Mouse (Mus musculus): ENCODE measurements around the gene Slc25a54. TPM values are rescaled to one million over a fixed set of nuclear protein-coding genes. Genes with fewer than 3 reads are reported as not detected.

Slc25a54 gene
- polyA plus RNA-seq, 1 experiment = not detected

DNA sequence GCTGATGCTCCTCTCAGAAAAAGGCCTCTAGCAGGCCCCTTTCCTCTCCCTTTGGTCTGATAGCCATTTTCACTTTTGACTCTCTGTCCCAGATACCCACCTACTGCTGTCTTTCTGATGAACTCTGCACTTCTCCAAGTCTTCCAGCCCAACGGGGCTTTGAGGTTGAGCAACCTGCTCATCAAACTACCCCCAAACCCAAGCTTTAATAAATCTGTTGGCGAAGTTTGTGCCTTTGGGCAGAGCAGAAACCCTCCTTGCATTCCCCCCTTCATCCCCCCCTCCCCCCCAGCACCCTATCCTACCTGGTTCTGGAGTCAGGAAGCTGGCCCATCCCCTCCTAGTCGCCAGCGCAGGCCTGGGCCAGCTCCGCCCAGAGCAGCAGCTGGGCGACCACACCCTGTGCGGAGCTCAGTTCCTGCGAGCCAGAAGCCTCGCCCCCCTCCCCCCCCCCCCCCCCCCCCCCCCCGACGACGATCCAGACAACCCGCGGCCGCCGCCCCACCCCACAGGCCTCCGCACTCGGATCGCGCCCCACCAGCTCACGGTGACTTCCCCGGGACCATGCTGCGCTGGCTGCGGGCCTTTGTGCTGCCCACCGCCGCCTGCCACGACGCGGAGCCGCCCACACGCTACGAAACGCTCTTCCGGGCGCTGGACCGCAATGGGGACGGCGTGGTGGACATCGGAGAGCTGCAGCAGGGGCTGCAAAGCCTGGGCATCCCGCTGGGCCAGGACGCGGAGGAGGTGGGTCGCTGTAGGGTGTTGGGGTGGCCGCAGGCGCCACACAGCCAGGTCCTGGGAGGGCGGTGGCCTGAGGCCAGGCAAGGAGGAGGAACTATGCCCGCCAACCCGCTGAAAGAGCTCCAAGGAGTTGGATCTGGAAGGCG is 42.6 kb downstream of the Slc25a54 start, which contains the start of gene Slc25a24:
Gene Slc25a24, plus strand, starts transcription at position 509 of the 890 bp plus-strand sequence.
- Histone ChIP-seq H3K27me3 (replicated peaks) (no peaks in the 10 kb centered on the region), H3K9me3 (peaks cover 8% of the 10 kb centered on the region), H3K36me3 (replicated peaks; ENCODE audit: low read length) (peaks cover 21% of the 10 kb centered on the region), H3K4me1 (peaks cover 58% of the 10 kb centered on the region), H3K4me3 (replicated peaks) (peak within 1 kb of the TSS; percentile 96)
- TF ChIP-seq GATA1 (IDR thresholded peaks at IDR 0.05; ENCODE audit: borderline replicate concordance, low read length) = no peak
- no peak for TF ChIP-seq FLI1 (IDR thresholded peaks at IDR 0.05; ENCODE audit: low read length)

DNA sequence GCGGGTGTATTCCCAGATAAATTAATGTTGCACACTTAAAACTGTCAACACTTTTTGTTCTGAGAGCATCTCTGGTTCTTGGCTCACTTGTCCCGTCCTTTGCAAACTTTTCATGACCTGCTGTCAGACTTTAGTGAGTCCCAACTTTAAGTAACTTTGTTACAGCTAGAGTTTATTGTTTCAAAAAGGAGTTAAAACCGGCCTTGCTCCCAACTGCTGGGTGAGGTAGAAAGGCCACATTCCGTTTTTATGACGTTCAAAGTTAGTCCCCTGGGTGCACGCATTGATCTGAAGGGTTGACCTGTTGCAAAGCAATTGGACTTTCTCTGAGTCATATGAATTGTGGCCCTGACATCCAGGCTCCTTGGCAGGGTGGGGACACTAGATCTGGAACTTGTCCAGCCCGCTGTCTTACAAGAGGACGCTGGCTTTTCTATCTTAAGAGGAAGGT is 43.3 kb downstream of the Slc25a54 start:
- peaks cover 8% of the 10 kb centered on the region for H3K9me3 ChIP-seq
- H3K27me3 ChIP-seq (replicated peaks) = no peaks in the 10 kb centered on the region
- H3K4me1 ChIP-seq = peaks cover 58% of the 10 kb centered on the region
- no peak for TF ChIP-seq FLI1 (IDR thresholded peaks at IDR 0.05; ENCODE audit: low read length)
- no peak for TF ChIP-seq GATA1 (IDR thresholded peaks at IDR 0.05; ENCODE audit: borderline replicate concordance, low read length)
- H3K36me3 ChIP-seq (replicated peaks; ENCODE audit: low read length) = peaks cover 28% of the 10 kb centered on the region
- H3K4me3 ChIP-seq (replicated peaks) = peak overlapping the region; percentile 96

DNA sequence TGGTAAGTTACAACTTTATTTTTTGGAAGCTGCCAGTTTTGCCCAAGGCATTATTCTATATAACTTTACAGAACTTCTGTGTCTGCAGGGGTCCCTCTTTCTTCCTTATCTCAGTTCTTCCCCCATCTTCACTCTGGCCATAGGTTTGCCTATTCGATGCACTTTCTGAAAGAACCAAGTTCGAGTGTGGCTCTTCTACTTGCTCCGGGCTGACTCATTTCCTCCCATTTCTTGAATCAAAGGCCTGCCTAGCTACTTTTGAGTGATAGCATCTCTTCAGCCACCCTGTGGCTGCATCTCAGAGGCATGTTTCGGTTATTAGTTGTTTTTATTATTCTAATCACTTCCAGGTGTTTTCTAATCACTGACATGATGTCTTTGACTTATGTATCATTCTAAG is 43.8 kb downstream of the Slc25a54 start:
- Histone ChIP-seq H3K9me3 (peaks cover 8% of the 10 kb centered on the region), H3K4me3 (replicated peaks) (peak overlapping the region; percentile 96), H3K36me3 (replicated peaks; ENCODE audit: low read length) (peaks cover 33% of the 10 kb centered on the region), H3K27me3 (replicated peaks) (no peaks in the 10 kb centered on the region), H3K4me1 (peaks cover 55% of the 10 kb centered on the region)
- TF ChIP-seq GATA1 (IDR thresholded peaks at IDR 0.05; ENCODE audit: borderline replicate concordance, low read length) (no peak), FLI1 (IDR thresholded peaks at IDR 0.05; ENCODE audit: low read length) (no peak)

DNA sequence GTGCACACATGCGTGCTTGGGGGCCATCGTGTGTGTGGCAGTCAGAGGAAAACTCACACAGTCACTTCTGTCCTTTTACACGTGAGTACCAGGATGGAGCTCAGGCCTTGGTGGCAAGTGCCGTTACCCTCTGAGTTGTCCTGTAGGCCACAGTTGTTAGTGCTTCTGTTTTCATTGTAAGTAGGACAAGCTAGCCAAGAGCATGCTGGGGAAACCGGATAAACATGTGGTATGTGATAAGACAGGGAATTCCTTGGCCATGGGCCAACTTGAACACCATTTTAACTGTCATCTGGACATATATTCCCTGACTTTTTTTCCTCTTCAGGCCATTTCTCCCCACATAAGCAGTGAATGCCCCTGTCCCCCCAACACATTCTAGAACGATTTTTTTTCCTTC is 45.3 kb downstream of the Slc25a54 start:
- Histone ChIP-seq H3K4me3 (replicated peaks) (peak overlapping the region; percentile 79), H3K27me3 (replicated peaks) (no peaks in the 10 kb centered on the region), H3K4me1 (peaks cover 49% of the 10 kb centered on the region), H3K9me3 (peaks cover 8% of the 10 kb centered on the region), H3K36me3 (replicated peaks; ENCODE audit: low read length) (peaks cover 46% of the 10 kb centered on the region)
- no peak for TF ChIP-seq GATA1 (IDR thresholded peaks at IDR 0.05; ENCODE audit: borderline replicate concordance, low read length)
- TF ChIP-seq FLI1 (IDR thresholded peaks at IDR 0.05; ENCODE audit: low read length) = no peak

DNA sequence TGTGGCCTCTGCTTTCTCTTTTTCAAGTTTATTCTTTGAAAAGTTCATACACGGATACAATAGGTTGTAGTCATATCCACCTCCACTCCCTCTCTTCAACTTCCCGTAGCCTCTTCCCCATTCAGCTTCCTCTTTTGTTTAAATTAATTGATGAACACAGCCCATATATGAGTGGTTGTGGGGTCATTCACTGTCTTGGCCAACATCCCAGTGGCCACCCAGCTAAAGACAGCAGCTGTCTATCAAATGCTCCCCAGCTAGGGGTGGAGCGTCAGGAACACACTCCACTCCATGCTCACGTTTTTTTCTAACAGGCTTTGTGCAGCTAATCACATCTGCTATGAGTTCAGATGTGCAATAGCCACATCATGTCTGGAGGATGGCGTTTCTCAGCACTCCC is 49.5 kb downstream of the Slc25a54 start:
- peaks cover 83% of the 10 kb centered on the region for H3K36me3 ChIP-seq (replicated peaks; ENCODE audit: low read length)
- no peaks in the 10 kb centered on the region for H3K27me3 ChIP-seq (replicated peaks)
- H3K9me3 ChIP-seq = peaks cover 15% of the 10 kb centered on the region
- H3K4me3 ChIP-seq (replicated peaks) = no peak overlapping the region
- TF ChIP-seq GATA1 (IDR thresholded peaks at IDR 0.05; ENCODE audit: borderline replicate concordance, low read length) = no peak
- TF ChIP-seq FLI1 (IDR thresholded peaks at IDR 0.05; ENCODE audit: low read length) = no peak
- H3K4me1 ChIP-seq = peaks cover 28% of the 10 kb centered on the region

DNA sequence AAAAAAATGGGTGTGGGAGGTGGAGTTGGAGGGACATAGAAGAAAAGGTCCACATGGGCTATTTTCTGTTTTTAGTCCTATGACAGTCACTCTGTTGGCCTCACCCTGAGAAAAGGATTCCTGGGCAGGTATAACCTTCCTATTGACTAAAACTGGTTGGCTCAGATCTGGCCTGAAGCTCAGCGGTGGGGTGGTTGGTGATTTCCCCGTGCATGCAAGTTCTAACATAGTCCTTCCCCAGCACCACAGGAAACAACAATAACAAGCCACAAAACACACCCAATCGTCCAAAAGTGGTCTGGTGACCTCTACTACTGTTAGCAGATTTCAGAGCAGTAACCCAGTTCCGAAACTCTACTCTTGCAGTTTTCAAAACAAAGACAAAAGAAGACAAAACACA is 52.7 kb downstream of the Slc25a54 start:
- TF ChIP-seq GATA1 (IDR thresholded peaks at IDR 0.05; ENCODE audit: borderline replicate concordance, low read length) = no peak
- TF ChIP-seq FLI1 (IDR thresholded peaks at IDR 0.05; ENCODE audit: low read length) = no peak
- H3K4me3 ChIP-seq (replicated peaks) = no peak overlapping the region
- no peaks in the 10 kb centered on the region for H3K27me3 ChIP-seq (replicated peaks)
- peaks cover 17% of the 10 kb centered on the region for H3K4me1 ChIP-seq
- 0 out of 2 replicates have a peak, but pooled peaks cover 7% of the 10 kb centered on the region for H3K9me3 ChIP-seq
- H3K36me3 ChIP-seq (replicated peaks; ENCODE audit: low read length) = peaks cover 80% of the 10 kb centered on the region

DNA sequence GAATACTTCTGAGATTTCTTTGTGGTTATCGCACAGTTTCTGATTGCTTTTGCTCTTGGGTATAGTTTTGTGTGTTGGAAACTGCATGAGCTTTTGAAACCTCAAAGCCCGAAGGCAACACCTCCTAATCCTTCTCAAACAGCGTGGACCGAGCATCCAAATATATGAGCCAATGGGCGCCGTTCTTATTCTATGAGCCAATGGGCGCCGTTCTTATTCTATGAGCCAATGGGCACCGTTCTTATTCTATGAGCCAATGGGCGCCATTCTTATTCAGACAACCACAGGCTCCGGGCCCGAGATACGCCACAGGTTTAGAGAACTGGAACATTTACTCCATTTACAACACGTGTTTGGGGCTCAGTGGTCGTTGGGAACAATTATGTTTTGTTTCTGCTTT is 53.8 kb downstream of the Slc25a54 start:
- H3K4me1 ChIP-seq = peaks cover 17% of the 10 kb centered on the region
- 0 out of 2 replicates have a peak, but pooled peaks cover 7% of the 10 kb centered on the region for H3K9me3 ChIP-seq
- peaks cover 69% of the 10 kb centered on the region for H3K36me3 ChIP-seq (replicated peaks; ENCODE audit: low read length)
- H3K4me3 ChIP-seq (replicated peaks) = no peak overlapping the region
- no peak for TF ChIP-seq FLI1 (IDR thresholded peaks at IDR 0.05; ENCODE audit: low read length)
- TF ChIP-seq GATA1 (IDR thresholded peaks at IDR 0.05; ENCODE audit: borderline replicate concordance, low read length) = no peak
- H3K27me3 ChIP-seq (replicated peaks) = no peaks in the 10 kb centered on the region

DNA sequence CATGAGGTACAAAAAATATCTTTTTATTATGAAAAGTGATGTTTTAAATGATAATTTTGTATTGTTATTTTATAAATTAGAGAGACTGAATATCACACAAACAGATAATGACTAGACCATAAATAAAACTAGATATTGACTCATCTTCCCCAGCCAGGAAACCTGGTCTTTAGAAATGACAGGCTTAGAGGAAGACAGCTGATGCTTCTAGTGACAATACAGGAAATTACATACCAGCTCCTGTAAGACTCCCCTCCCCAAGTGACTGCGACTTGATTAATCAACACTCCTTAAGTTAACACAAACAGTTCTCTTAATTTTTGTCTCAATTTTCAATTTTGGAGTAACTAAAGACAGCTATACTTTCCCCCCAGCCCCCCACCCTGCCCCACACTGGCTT is 55.1 kb downstream of the Slc25a54 start:
- Histone ChIP-seq H3K4me3 (replicated peaks) (no peak overlapping the region), H3K36me3 (replicated peaks; ENCODE audit: low read length) (peaks cover 57% of the 10 kb centered on the region), H3K27me3 (replicated peaks) (no peaks in the 10 kb centered on the region), H3K4me1 (peaks cover 12% of the 10 kb centered on the region; the same call in 1 of the 2 replicates), H3K9me3 (0 out of 2 replicates have a peak, but pooled peaks cover 7% of the 10 kb centered on the region)
- TF ChIP-seq GATA1 (IDR thresholded peaks at IDR 0.05; ENCODE audit: borderline replicate concordance, low read length) = no peak
- no peak for TF ChIP-seq FLI1 (IDR thresholded peaks at IDR 0.05; ENCODE audit: low read length)

DNA sequence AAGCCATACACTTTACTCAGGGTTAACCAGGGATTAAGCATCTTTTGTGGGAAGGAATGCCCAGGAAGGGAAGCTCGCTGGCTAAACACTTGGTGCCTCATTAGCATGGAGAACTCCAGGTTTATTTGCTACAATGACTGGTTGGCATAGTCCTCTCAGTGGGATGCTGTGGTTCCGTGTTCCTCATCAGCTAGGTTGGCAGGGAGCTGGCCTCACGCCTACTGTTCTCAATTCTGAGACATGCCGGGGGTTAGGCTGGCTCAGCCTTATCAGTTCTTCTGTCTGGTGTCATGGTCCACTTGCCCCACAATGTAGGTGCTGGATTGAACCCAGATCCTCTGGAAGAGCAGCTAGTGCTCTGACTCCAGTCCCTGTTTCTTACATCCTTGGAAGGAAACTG is 72.3 kb downstream of the Slc25a54 start:
- Histone ChIP-seq H3K27me3 (replicated peaks) (no peaks in the 10 kb centered on the region), H3K9me3 (no peaks in the 10 kb centered on the region), H3K4me3 (replicated peaks) (no peak overlapping the region), H3K4me1 (0 out of 2 replicates have a peak, but pooled peaks cover 3% of the 10 kb centered on the region), H3K36me3 (replicated peaks; ENCODE audit: low read length) (peaks cover 63% of the 10 kb centered on the region)
- TF ChIP-seq GATA1 (IDR thresholded peaks at IDR 0.05; ENCODE audit: borderline replicate concordance, low read length) = no peak

DNA sequence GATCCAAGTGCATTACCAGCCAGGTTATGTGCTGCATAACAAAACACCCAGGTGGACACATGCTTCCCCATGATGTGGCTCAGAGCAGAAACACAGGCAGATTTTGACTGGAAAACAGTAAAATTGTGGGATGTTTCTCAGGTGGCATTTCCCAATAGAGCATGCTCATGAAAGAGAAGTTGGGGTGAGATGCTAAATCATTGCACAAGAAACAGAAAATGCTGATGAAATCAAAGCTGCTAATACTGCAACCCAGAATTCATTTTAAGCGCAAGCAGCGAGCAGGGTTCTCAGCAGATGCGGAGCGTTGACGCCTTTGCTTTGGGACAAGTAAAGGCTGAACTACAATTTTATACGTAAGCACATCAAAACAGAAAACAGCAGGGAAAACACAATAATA is 73.1 kb downstream of the Slc25a54 start:
- H3K27me3 ChIP-seq (replicated peaks) = no peaks in the 10 kb centered on the region
- no peak overlapping the region for H3K4me3 ChIP-seq (replicated peaks)
- no peak for TF ChIP-seq FLI1 (IDR thresholded peaks at IDR 0.05; ENCODE audit: low read length)
- no peak for TF ChIP-seq GATA1 (IDR thresholded peaks at IDR 0.05; ENCODE audit: borderline replicate concordance, low read length)
- H3K9me3 ChIP-seq = no peaks in the 10 kb centered on the region
- H3K4me1 ChIP-seq = 0 out of 2 replicates have a peak, but pooled peaks cover 3% of the 10 kb centered on the region
- peaks cover 64% of the 10 kb centered on the region for H3K36me3 ChIP-seq (replicated peaks; ENCODE audit: low read length)

All from megakaryocyte, embryonic 14.5 days (primary cell).